Mouse (Mus musculus): ENCODE data around the gene Foxc1. TPM values are rescaled to one million over a fixed set of nuclear protein-coding genes. Genes with fewer than 3 reads are reported as not detected.

Foxc1 gene
- polyA plus RNA-seq, 1 experiment from 2014 or later = 1.0 TPM

- peaks cover 91% of the 10 kb centered on the region for H3K27me3 ChIP-seq
- H3K36me3 ChIP-seq = no peaks in the 10 kb centered on the region
- H3K9me3 ChIP-seq = no peaks in the 10 kb centered on the region
- no peak for ATAC-seq
- peak overlapping the region; percentile 46 for H3K4me3 ChIP-seq (replicated peaks)
- peaks cover 45% of the 10 kb centered on the region for H3K4me1 ChIP-seq (replicated peaks)
- peak overlapping the region; percentile 88 for H3K4me2 ChIP-seq (replicated peaks)
- H3K27ac ChIP-seq = peak overlapping the region; percentile 25
- H3K9ac ChIP-seq (replicated peaks) = peak overlapping the region; percentile 55
- under 1% methylated on average over 46 of the region's 47 CpGs for WGBS
Observed at GRCm38 (mm10) chr13:31807736-31808115, 1.3 kb downstream of the Foxc1 start.

DNA sequence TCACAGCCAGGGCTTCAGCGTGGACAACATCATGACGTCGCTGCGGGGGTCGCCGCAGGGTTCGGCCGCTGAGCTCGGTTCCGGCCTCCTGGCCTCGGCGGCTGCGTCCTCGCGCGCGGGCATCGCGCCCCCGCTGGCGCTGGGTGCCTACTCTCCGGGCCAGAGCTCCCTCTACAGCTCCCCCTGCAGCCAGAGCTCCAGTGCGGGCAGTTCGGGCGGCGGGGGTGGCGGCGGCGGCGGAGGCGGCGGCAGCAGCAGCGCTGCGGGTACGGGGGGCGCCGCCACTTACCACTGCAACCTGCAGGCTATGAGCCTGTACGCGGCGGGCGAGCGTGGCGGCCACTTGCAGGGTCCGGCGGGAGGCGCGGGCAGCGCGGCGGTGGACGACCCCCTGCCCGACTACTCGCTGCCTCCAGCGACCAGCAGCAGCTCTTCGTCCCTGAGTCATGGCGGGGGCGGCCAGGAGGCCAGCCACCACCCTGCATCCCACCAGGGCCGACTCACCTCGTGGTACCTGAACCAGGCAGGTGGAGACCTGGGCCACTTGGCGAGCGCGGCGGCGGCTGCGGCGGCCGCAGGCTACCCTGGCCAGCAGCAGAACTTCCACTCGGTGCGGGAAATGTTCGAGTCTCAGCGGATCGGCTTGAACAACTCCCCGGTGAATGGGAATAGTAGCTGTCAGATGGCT is 1.8 kb downstream of the Foxc1 start:
- no peak for ATAC-seq
- H3K9ac ChIP-seq (replicated peaks) = peak overlapping the region; percentile 55
- no peaks in the 10 kb centered on the region for H3K36me3 ChIP-seq

GRCm38 (mm10) chr13:31808804-31809420 is 2.5 kb downstream of the Foxc1 start:
- H3K4me3 ChIP-seq (replicated peaks) = peak overlapping the region; percentile 46
- no peaks in the 10 kb centered on the region for H3K9me3 ChIP-seq
- H3K27ac ChIP-seq = 0 out of 2 replicates have a peak overlapping the region, but pooled peaks have one; percentile 25
- peak overlapping the region; percentile 55; the same call in 1 of the 2 replicates for H3K9ac ChIP-seq (replicated peaks)
- peaks cover 91% of the 10 kb centered on the region for H3K27me3 ChIP-seq
- H3K4me2 ChIP-seq (replicated peaks) = no peak overlapping the region
- no peaks in the 10 kb centered on the region for H3K36me3 ChIP-seq
- no peak for ATAC-seq
- 4% methylated on average over 16 of the region's 16 CpGs for WGBS
- peaks cover 40% of the 10 kb centered on the region for H3K4me1 ChIP-seq (replicated peaks)

More for the DNA sequence above, 1.8 kb downstream of the Foxc1 start:
- peak overlapping the region; percentile 46 for H3K4me3 ChIP-seq (replicated peaks)
- peaks cover 91% of the 10 kb centered on the region for H3K27me3 ChIP-seq
- no peaks in the 10 kb centered on the region for H3K9me3 ChIP-seq
- peaks cover 45% of the 10 kb centered on the region for H3K4me1 ChIP-seq (replicated peaks)
- under 1% methylated on average over 50 of the region's 73 CpGs for WGBS
- peak overlapping the region; percentile 88 for H3K4me2 ChIP-seq (replicated peaks)
- H3K27ac ChIP-seq = peak overlapping the region; percentile 25; the same call in 1 of the 2 replicates

DNA sequence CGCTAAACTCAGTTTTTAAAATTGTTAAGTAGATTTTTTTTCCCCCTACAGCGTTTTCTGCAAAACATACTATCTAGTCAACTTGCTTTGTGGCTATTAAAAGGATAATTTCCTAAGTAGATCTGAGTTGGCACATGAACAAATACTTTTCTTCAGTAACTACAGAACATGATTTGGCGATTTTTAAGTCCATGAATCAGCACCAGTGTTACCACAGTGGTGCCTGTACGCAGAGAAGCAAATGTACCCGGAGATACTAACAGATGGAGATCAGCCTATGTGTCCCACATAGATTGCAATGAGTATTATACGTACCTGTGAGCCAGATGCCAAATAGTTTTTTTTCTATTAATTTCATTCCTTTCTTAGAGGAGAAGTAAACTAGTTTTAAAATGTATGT is 3.3 kb downstream of the Foxc1 start:
- ATAC-seq = no peak
- H3K9ac ChIP-seq (replicated peaks) = no peak overlapping the region
- 6% methylated on average over 6 of the region's 6 CpGs for WGBS
- peaks cover 91% of the 10 kb centered on the region for H3K27me3 ChIP-seq
- H3K4me1 ChIP-seq (replicated peaks) = peaks cover 40% of the 10 kb centered on the region
- no peaks in the 10 kb centered on the region for H3K36me3 ChIP-seq
- H3K27ac ChIP-seq = no peak overlapping the region
- no peaks in the 10 kb centered on the region for H3K9me3 ChIP-seq
- peak overlapping the region; percentile 11; the same call in 1 of the 2 replicates for H3K4me3 ChIP-seq (replicated peaks)
- H3K4me2 ChIP-seq (replicated peaks) = no peak overlapping the region

DNA sequence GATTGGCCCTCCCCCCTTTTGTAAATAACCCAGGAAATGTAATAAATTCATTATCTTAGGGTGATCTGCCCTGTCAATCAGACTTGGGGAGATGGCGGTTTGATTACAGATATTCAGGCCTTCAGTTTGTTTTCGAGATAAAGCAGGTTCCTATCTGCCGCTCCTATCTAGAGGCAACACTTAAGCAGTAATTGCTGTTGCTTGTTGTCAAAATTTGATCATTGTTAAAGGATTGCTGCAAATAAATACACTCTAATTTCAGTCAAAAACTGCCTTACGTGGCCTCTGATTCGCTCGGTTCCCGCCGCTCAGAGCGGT is 3.9 kb downstream of the Foxc1 start:
- peaks cover 91% of the 10 kb centered on the region for H3K27me3 ChIP-seq
- 1% methylated on average over 9 of the region's 9 CpGs for WGBS

GRCm38 (mm10) chr13:31810693-31811541 is 4.5 kb downstream of the Foxc1 start:
- Histone ChIP-seq H3K27ac (no peak overlapping the region), H3K27me3 (peaks cover 91% of the 10 kb centered on the region), H3K9me3 (no peaks in the 10 kb centered on the region), H3K4me1 (replicated peaks) (peaks cover 37% of the 10 kb centered on the region), H3K4me2 (replicated peaks) (peak overlapping the region; percentile 43), H3K4me3 (replicated peaks) (peak overlapping the region; percentile 32), H3K9ac (replicated peaks) (peak overlapping the region; percentile 39; the same call in 1 of the 2 replicates), H3K36me3 (no peaks in the 10 kb centered on the region)
- WGBS = under 1% methylated on average over 58 of the region's 65 CpGs
- ATAC-seq = no peak

More for the DNA sequence above, 3.9 kb downstream of the Foxc1 start:
- 0 out of 2 replicates have a peak overlapping the region, but pooled peaks have one; percentile 39 for H3K9ac ChIP-seq (replicated peaks)
- ATAC-seq = no peak
- peaks cover 40% of the 10 kb centered on the region for H3K4me1 ChIP-seq (replicated peaks)
- peak overlapping the region; percentile 32 for H3K4me3 ChIP-seq (replicated peaks)
- no peaks in the 10 kb centered on the region for H3K9me3 ChIP-seq
- H3K4me2 ChIP-seq (replicated peaks) = 0 out of 2 replicates have a peak overlapping the region, but pooled peaks have one; percentile 43
- H3K27ac ChIP-seq = no peak overlapping the region
- no peaks in the 10 kb centered on the region for H3K36me3 ChIP-seq

GRCm38 (mm10) chr13:31811542-31812021 is 5.1 kb downstream of the Foxc1 start:
- WGBS = 4% methylated on average over 41 of the region's 44 CpGs
- Histone ChIP-seq H3K4me1 (replicated peaks) (peaks cover 31% of the 10 kb centered on the region), H3K4me2 (replicated peaks) (peak overlapping the region; percentile 43), H3K27ac (no peak overlapping the region), H3K4me3 (replicated peaks) (peak overlapping the region; percentile 32), H3K27me3 (peaks cover 91% of the 10 kb centered on the region), H3K9ac (replicated peaks) (peak overlapping the region; percentile 39; the same call in 1 of the 2 replicates), H3K9me3 (no peaks in the 10 kb centered on the region), H3K36me3 (no peaks in the 10 kb centered on the region)
- no peak for ATAC-seq

GRCm38 (mm10) chr13:31812701-31813100 is 6.3 kb downstream of the Foxc1 start:
- Histone ChIP-seq H3K27me3 (peaks cover 91% of the 10 kb centered on the region), H3K4me3 (replicated peaks) (no peak overlapping the region), H3K9ac (replicated peaks) (no peak overlapping the region), H3K4me2 (replicated peaks) (no peak overlapping the region), H3K9me3 (no peaks in the 10 kb centered on the region), H3K27ac (no peak overlapping the region), H3K36me3 (no peaks in the 10 kb centered on the region), H3K4me1 (replicated peaks) (peaks cover 20% of the 10 kb centered on the region)
- no peak for ATAC-seq
- 49% methylated on average over 2 of the region's 2 CpGs for WGBS

DNA sequence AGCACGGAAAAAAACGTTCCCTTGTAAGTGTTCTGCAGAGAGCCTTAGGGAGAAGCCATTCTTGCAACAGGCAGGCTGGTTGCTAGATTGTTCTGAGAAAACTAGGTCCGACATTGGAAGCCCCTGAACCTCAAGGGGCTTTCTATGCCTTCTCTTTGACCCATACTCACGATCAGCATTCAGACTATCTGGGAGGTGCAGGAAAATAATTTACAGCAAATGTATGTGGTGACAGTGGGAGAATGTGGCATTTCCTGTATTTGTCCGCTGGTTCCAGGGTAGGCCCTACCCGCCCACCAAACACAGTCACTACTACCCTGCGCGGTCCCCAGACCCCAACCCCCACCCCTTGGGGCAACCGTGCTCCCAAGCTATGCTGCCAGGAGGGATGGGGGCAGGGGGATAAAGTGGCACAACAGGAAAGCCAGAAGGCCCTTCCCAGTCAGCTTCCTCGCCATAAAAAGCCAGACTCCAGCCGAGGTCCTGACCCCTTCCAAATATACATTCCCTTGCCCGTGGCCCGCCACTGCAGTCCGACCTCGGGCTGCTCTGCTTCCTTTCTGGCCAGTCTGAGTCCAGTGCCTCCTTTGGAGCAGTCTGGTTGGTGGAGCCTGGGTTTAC is 9.1 kb downstream of the Foxc1 start:
- peaks cover 96% of the 10 kb centered on the region for H3K27me3 ChIP-seq
- no peaks in the 10 kb centered on the region for H3K36me3 ChIP-seq
- 33% methylated on average over 15 of the region's 15 CpGs for WGBS
- H3K4me1 ChIP-seq (replicated peaks) = peaks cover 10% of the 10 kb centered on the region; the same call in 1 of the 2 replicates
- H3K27ac ChIP-seq = no peak overlapping the region
- no peak overlapping the region for H3K4me3 ChIP-seq (replicated peaks)
- H3K9me3 ChIP-seq = no peaks in the 10 kb centered on the region
- no peak for ATAC-seq
- no peak overlapping the region; the same call in 1 of the 2 replicates for H3K4me2 ChIP-seq (replicated peaks)
- H3K9ac ChIP-seq (replicated peaks) = no peak overlapping the region

DNA sequence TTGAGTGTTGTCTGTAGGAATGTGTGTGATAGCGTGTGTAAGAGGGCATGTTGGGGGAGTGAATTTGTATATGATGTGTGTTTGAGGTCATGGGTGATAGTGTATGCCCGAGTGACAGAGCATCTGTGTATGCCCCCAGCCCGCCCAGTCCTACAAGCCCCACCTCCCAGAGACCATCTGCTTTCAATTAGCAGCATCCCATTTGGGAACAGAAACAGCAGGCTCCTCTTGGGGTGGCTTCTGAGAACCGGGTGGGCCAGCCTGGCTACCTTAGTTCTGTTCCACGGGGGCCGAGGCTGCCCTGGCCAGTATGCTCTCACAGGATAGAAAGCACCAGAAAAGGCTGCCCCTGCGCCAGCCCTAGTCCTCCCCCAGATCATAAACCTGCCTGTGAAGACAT is 11.9 kb downstream of the Foxc1 start:
- Histone ChIP-seq H3K36me3 (no peaks in the 10 kb centered on the region), H3K9ac (replicated peaks) (no peak overlapping the region), H3K4me2 (replicated peaks) (no peak overlapping the region), H3K4me1 (replicated peaks) (peaks cover 8% of the 10 kb centered on the region; the same call in 1 of the 2 replicates), H3K27ac (no peak overlapping the region), H3K27me3 (peaks cover 91% of the 10 kb centered on the region), H3K4me3 (replicated peaks) (no peak overlapping the region), H3K9me3 (no peaks in the 10 kb centered on the region)
- ATAC-seq = no peak
- 70% methylated on average over 7 of the region's 7 CpGs for WGBS

GRCm38 (mm10) chr13:31819664-31820405 is 13.4 kb downstream of the Foxc1 start:
- no peak overlapping the region for H3K27ac ChIP-seq
- peaks cover 8% of the 10 kb centered on the region; the same call in 1 of the 2 replicates for H3K4me1 ChIP-seq (replicated peaks)
- H3K4me3 ChIP-seq (replicated peaks) = no peak overlapping the region
- no peaks in the 10 kb centered on the region for H3K9me3 ChIP-seq
- no peak overlapping the region for H3K9ac ChIP-seq (replicated peaks)
- 30% methylated on average over 14 of the region's 14 CpGs for WGBS
- H3K36me3 ChIP-seq = no peaks in the 10 kb centered on the region
- H3K27me3 ChIP-seq = peaks cover 76% of the 10 kb centered on the region
- ATAC-seq = no peak
- no peak overlapping the region for H3K4me2 ChIP-seq (replicated peaks)

Data from midbrain, embryonic 13.5 days (tissue).